Mouse (Mus musculus): ENCODE results near the gene Mki67. TPM values are rescaled to one million over a fixed set of nuclear protein-coding genes. Genes with fewer than 3 reads are reported as not detected.

Mki67 gene
- polyA plus RNA-seq, 1 experiment from 2014 or later: 2.8 TPM

- Histone ChIP-seq H3K4me2 (replicated peaks; ENCODE audit: low read depth, low read length) (no peak overlapping the region), H3K27ac (ENCODE audit: low read length) (no peak overlapping the region)
- WGBS: 53% methylated on average over 7 of the region's 7 CpGs
Observed at GRCm38 (mm10) chr7:135721436-135721992, 5.4 kb upstream of the Mki67 start.

GRCm38 (mm10) chr7:135716968-135717557 is 902 bp upstream of the Mki67 start:
- peak overlapping the region; percentile 39; the same call in 1 of the 2 replicates for H3K9ac ChIP-seq (replicated peaks; ENCODE audit: low read depth)
- H3K9me3 ChIP-seq (ENCODE audit: low read length): no peaks in the 10 kb centered on the region
- no peaks in the 10 kb centered on the region for H3K36me3 ChIP-seq (ENCODE audit: insufficient read depth, low read length)
- H3K4me1 ChIP-seq (ENCODE audit: insufficient read depth, low read depth, low read length): peaks cover 4% of the 10 kb centered on the region; the same call in 1 of the 2 replicates
- H3K27ac ChIP-seq (ENCODE audit: low read length): peak overlapping the region; percentile 6; the same call in 1 of the 2 replicates
- peak overlapping the region; percentile 91 for H3K4me2 ChIP-seq (replicated peaks; ENCODE audit: low read depth, low read length)
- peak overlapping the region; percentile 83 for H3K4me3 ChIP-seq (ENCODE audit: low read depth, low read length)
- no peak for DNase-seq (ENCODE audit: low spot score)
- ATAC-seq: no peak
- H3K27me3 ChIP-seq (replicated peaks; ENCODE audit: insufficient read depth, low read length): no peaks in the 10 kb centered on the region
- TF ChIP-seq CTCF (IDR thresholded peaks at IDR 0.05): no peak
- TF ChIP-seq EP300 (IDR thresholded peaks at IDR 0.05): no peak
- 48% methylated on average over 7 of the region's 7 CpGs for WGBS

More at GRCm38 (mm10) chr7:135721436-135721992, 5.4 kb upstream of the Mki67 start:
- no peaks in the 10 kb centered on the region for H3K27me3 ChIP-seq (replicated peaks; ENCODE audit: insufficient read depth, low read length)
- DNase-seq (ENCODE audit: low spot score) (no peak), ATAC-seq (no peak)
- H3K9me3 ChIP-seq (ENCODE audit: low read length): no peaks in the 10 kb centered on the region
- H3K9ac ChIP-seq (replicated peaks; ENCODE audit: low read depth): no peak overlapping the region
- no peaks in the 10 kb centered on the region for H3K4me1 ChIP-seq (ENCODE audit: insufficient read depth, low read depth, low read length)
- no peaks in the 10 kb centered on the region for H3K36me3 ChIP-seq (ENCODE audit: insufficient read depth, low read length)
- TF ChIP-seq EP300 (IDR thresholded peaks at IDR 0.05) (no peak), CTCF (IDR thresholded peaks at IDR 0.05) (no peak)
- no peak overlapping the region for H3K4me3 ChIP-seq (ENCODE audit: low read depth, low read length)

GRCm38 (mm10) chr7:135716445-135716877 is 300 bp upstream of the Mki67 start:
- DNase-seq (ENCODE audit: low spot score) (peak; percentile 98), ATAC-seq (peak; percentile 98)
- H3K9me3 ChIP-seq (ENCODE audit: low read length): no peaks in the 10 kb centered on the region
- peak overlapping the region; percentile 91 for H3K4me2 ChIP-seq (replicated peaks; ENCODE audit: low read depth, low read length)
- peak overlapping the region; percentile 11; the same call in 1 of the 2 replicates for H3K27ac ChIP-seq (ENCODE audit: low read length)
- peaks cover 4% of the 10 kb centered on the region; the same call in 1 of the 2 replicates for H3K4me1 ChIP-seq (ENCODE audit: insufficient read depth, low read depth, low read length)
- no peaks in the 10 kb centered on the region for H3K27me3 ChIP-seq (replicated peaks; ENCODE audit: insufficient read depth, low read length)
- H3K4me3 ChIP-seq (ENCODE audit: low read depth, low read length): peak overlapping the region; percentile 83
- WGBS: 0% methylated on average over 21 of the region's 28 CpGs
- H3K36me3 ChIP-seq (ENCODE audit: insufficient read depth, low read length): no peaks in the 10 kb centered on the region
- H3K9ac ChIP-seq (replicated peaks; ENCODE audit: low read depth): peak overlapping the region; percentile 43; the same call in 1 of the 2 replicates
- TF ChIP-seq CTCF (IDR thresholded peaks at IDR 0.05) (no peak), EP300 (IDR thresholded peaks at IDR 0.05) (no peak)

- Histone ChIP-seq H3K9me3 (ENCODE audit: low read length) (no peaks in the 10 kb centered on the region), H3K27ac (ENCODE audit: low read length) (no peak overlapping the region), H3K27me3 (replicated peaks; ENCODE audit: insufficient read depth, low read length) (no peaks in the 10 kb centered on the region), H3K4me1 (ENCODE audit: insufficient read depth, low read depth, low read length) (peaks cover 5% of the 10 kb centered on the region; the same call in 1 of the 2 replicates), H3K4me3 (ENCODE audit: low read depth, low read length) (peak overlapping the region; percentile 83), H3K4me2 (replicated peaks; ENCODE audit: low read depth, low read length) (peak overlapping the region; percentile 91), H3K36me3 (ENCODE audit: insufficient read depth, low read length) (no peaks in the 10 kb centered on the region), H3K9ac (replicated peaks; ENCODE audit: low read depth) (peak overlapping the region; percentile 43; the same call in 1 of the 2 replicates)
- ATAC-seq (no peak), DNase-seq (ENCODE audit: low spot score) (no peak)
- TF ChIP-seq CTCF (IDR thresholded peaks at IDR 0.05) (no peak), EP300 (IDR thresholded peaks at IDR 0.05) (no peak)
- WGBS: 2% methylated on average over 7 of the region's 7 CpGs
Observed at GRCm38 (mm10) chr7:135715166-135715565, 995 bp downstream of the Mki67 start.

- TF ChIP-seq CTCF (IDR thresholded peaks at IDR 0.05) (no peak), EP300 (IDR thresholded peaks at IDR 0.05) (no peak)
- Histone ChIP-seq H3K4me1 (ENCODE audit: insufficient read depth, low read depth, low read length) (peaks cover 5% of the 10 kb centered on the region; the same call in 1 of the 2 replicates), H3K27me3 (replicated peaks; ENCODE audit: insufficient read depth, low read length) (no peaks in the 10 kb centered on the region), H3K36me3 (ENCODE audit: insufficient read depth, low read length) (no peaks in the 10 kb centered on the region), H3K9me3 (ENCODE audit: low read length) (no peaks in the 10 kb centered on the region), H3K4me2 (replicated peaks; ENCODE audit: low read depth, low read length) (no peak overlapping the region), H3K27ac (ENCODE audit: low read length) (no peak overlapping the region), H3K9ac (replicated peaks; ENCODE audit: low read depth) (no peak overlapping the region), H3K4me3 (ENCODE audit: low read depth, low read length) (no peak overlapping the region)
- ATAC-seq (no peak), DNase-seq (ENCODE audit: low spot score) (no peak)
- 69% methylated on average over 8 of the region's 8 CpGs for WGBS
Observed at GRCm38 (mm10) chr7:135713326-135713725, 2.8 kb downstream of the Mki67 start.

GRCm38 (mm10) chr7:135712534-135712933 is 3.6 kb downstream of the Mki67 start:
- H3K9ac ChIP-seq (replicated peaks; ENCODE audit: low read depth): no peak overlapping the region
- DNase-seq (ENCODE audit: low spot score) (no peak), ATAC-seq (no peak)
- WGBS: 75% methylated on average over 1 of the region's 1 CpGs
- H3K27ac ChIP-seq (ENCODE audit: low read length): no peak overlapping the region
- H3K4me2 ChIP-seq (replicated peaks; ENCODE audit: low read depth, low read length): no peak overlapping the region
- H3K4me3 ChIP-seq (ENCODE audit: low read depth, low read length): no peak overlapping the region
- H3K27me3 ChIP-seq (replicated peaks; ENCODE audit: insufficient read depth, low read length): no peaks in the 10 kb centered on the region
- H3K36me3 ChIP-seq (ENCODE audit: insufficient read depth, low read length): no peaks in the 10 kb centered on the region
- TF ChIP-seq CTCF (IDR thresholded peaks at IDR 0.05) (no peak), EP300 (IDR thresholded peaks at IDR 0.05) (no peak)
- peaks cover 5% of the 10 kb centered on the region; the same call in 1 of the 2 replicates for H3K4me1 ChIP-seq (ENCODE audit: insufficient read depth, low read depth, low read length)
- H3K9me3 ChIP-seq (ENCODE audit: low read length): no peaks in the 10 kb centered on the region

All from lung, postnatal 0 days (tissue).